Mouse (Mus musculus): ENCODE results near the gene Dpp6.

- TF ChIP-seq ZMIZ1 (IDR thresholded peaks at IDR 0.05; ENCODE audit: low read depth, low read length) (no peak), POLR2A (IDR thresholded peaks at IDR 0.05; ENCODE audit: control insufficient read depth in 1 of 2, insufficient read depth in 1 of 2, low read depth in 1 of 2, low read length in 2 of 2, poor library complexity in 1 of 2) (no peak), TCF12 (IDR thresholded peaks at IDR 0.05; ENCODE audit: low read depth, low read length) (no peak), CHD2 (IDR thresholded peaks at IDR 0.05; ENCODE audit: low read length) (no peak), KAT2A (conservative IDR thresholded peaks at IDR 0.05; ENCODE audit: low read depth, low read length) (no peak), EP300 (IDR thresholded peaks at IDR 0.05; ENCODE audit: low read depth in 1 of 2, low read length in 2 of 2) (no peak), MEF2A (IDR thresholded peaks at IDR 0.05; ENCODE audit: extremely low read depth, insufficient replicate concordance, low read depth, low read length, poor library complexity, severe bottlenecking) (no peak), NELFE (IDR thresholded peaks at IDR 0.05; ENCODE audit: low read depth, low read length) (no peak)
These were observed 344.2 kb downstream of the Dpp6 start for GRCm38 (mm10) chr5:27161122-27161645.

Data from MEL (cell line).